Mouse (Mus musculus) limb, embryonic 15.5 days (tissue): Measurements from ENCODE around the gene Smad6. TPM values are rescaled to one million over a fixed set of nuclear protein-coding genes. Genes with fewer than 3 reads are reported as not detected.

Experiments
- ATAC-seq: fragments of 200-750 bp; cut with Nextera tagmentation; 2 replicates; pipeline ENCODE4 v1.8.0; 2017; ENCODE audit warnings: low read depth, moderate TSS enrichment; ENCODE audit not compliant: insufficient number of reproducible peaks, low FRiP score, low TSS enrichment
- H3K27ac ChIP-seq: fragments of 300-500 bp; sonication (generic); 2 replicates; pipeline ENCODE4 v1.5.1; 2015; ENCODE audit warnings: moderate library complexity, mild to moderate bottlenecking, inconsistent platforms
- H3K27me3 ChIP-seq: fragments of 300-500 bp; sonication (generic); 2 replicates; pipeline ENCODE4 v1.6.1; 2015; ENCODE audit warnings: inconsistent platforms
- H3K36me3 ChIP-seq: fragments of 300-500 bp; sonication (generic); 2 replicates; pipeline ENCODE4 v1.6.1; 2015; ENCODE audit warnings: inconsistent platforms
- H3K4me1 ChIP-seq: fragments of 300-500 bp; sonication (generic); 2 replicates; pipeline ENCODE4 v1.6.1; 2015; ENCODE audit warnings: inconsistent platforms
- H3K4me2 ChIP-seq: fragments of 300-500 bp; sonication (generic); 2 replicates; pipeline ENCODE4 v1.6.1; 2015; ENCODE audit warnings: mild to moderate bottlenecking, inconsistent platforms
- H3K4me3 ChIP-seq: fragments of 300-500 bp; sonication (generic); 2 replicates; pipeline ENCODE4 v1.5.1; 2015; ENCODE audit warnings: mild to moderate bottlenecking, inconsistent platforms
- H3K9ac ChIP-seq: fragments of 300-500 bp; sonication (generic); 2 replicates; pipeline ENCODE4 v1.6.1; 2015; ENCODE audit warnings: inconsistent platforms
- H3K9me3 ChIP-seq: fragments of 300-500 bp; sonication (generic); 2 replicates; pipeline ENCODE4 v1.6.1; 2016; ENCODE audit warnings: inconsistent platforms
- WGBS: fragments of 180-500 bp; shearing (Covaris S2); methylation state at CpG from one replicate; pipeline ENCODE4 v1.1.7; 2015; 5-methylcytosine and 5-hydroxymethylcytosine counted together
- polyA plus RNA-seq: library from polyadenylated mRNA; unstranded; fragments of >200 nt; fragmentation: Nextera tagmentation; extraction: Ambion mirVana; gene quantifications from 2 replicates; pipeline ENCODE4 v1.2.1, GENCODE M21; 2015

Gene Smad6
- polyA plus RNA-seq, 1 experiment from 2014 or later = 9.4 TPM

DNA sequence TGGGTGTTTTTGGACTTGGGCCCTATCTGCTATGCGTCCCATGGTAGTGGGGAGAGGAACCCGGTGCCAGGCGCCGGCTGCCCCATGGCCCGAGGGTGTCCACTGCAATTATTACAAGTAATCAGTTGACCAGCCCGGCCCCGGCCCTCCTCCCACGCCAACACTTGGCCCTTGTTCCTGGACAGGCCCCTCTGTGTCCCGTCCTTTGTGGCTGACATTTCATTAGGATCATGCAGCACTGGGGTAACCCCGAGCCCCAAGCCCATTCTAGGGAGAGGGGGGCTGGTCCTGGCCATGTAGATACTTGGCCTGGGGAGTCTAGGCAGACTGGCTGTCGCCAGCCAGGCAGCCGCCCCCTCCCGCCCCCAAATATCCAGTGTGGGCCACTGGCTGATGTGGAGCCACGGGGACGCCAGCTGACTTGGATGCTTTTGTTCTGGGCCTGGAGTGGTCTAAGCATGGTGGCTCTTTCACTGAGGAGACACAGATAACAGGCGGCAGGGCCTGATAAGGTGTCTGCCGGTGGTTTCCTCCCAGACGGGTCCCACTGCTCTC lies 102.8 kb downstream of the Smad6 start:
- WGBS = 78% methylated on average over 18 of the region's 18 CpGs
- ATAC-seq = peak; percentile 33; the same call in 1 of the 2 replicates
- Histone ChIP-seq H3K4me3 (no peak overlapping the region), H3K27me3 (no peaks in the 10 kb centered on the region), H3K36me3 (no peaks in the 10 kb centered on the region), H3K4me1 (peaks cover 6% of the 10 kb centered on the region; the same call in 1 of the 2 replicates), H3K9me3 (no peaks in the 10 kb centered on the region), H3K4me2 (no peak overlapping the region), H3K27ac (no peak overlapping the region), H3K9ac (no peak overlapping the region)

- H3K27me3 ChIP-seq = no peaks in the 10 kb centered on the region
- no peaks in the 10 kb centered on the region for H3K9me3 ChIP-seq
- WGBS = 60% methylated on average over 4 of the region's 4 CpGs
- no peak overlapping the region for H3K27ac ChIP-seq
- no peak overlapping the region for H3K9ac ChIP-seq
- ATAC-seq = 0 out of 2 replicates have a peak, but pooled peaks have one; percentile 38
- H3K4me3 ChIP-seq = no peak overlapping the region
- H3K36me3 ChIP-seq = no peaks in the 10 kb centered on the region
- H3K4me2 ChIP-seq = no peak overlapping the region
- peaks cover 6% of the 10 kb centered on the region; the same call in 1 of the 2 replicates for H3K4me1 ChIP-seq
These were observed 103.6 kb downstream of the Smad6 start for GRCm38 (mm10) chr9:63918245-63918644.

GRCm38 (mm10) chr9:63916441-63916840 lies 105.4 kb downstream of the Smad6 start:
- no peaks in the 10 kb centered on the region for H3K27me3 ChIP-seq
- H3K4me1 ChIP-seq = peaks cover 8% of the 10 kb centered on the region
- no peaks in the 10 kb centered on the region for H3K36me3 ChIP-seq
- no peak overlapping the region for H3K27ac ChIP-seq
- ATAC-seq = no peak
- no peaks in the 10 kb centered on the region for H3K9me3 ChIP-seq
- 65% methylated on average over 6 of the region's 6 CpGs for WGBS
- no peak overlapping the region for H3K4me3 ChIP-seq
- H3K4me2 ChIP-seq = no peak overlapping the region
- H3K9ac ChIP-seq = no peak overlapping the region

GRCm38 (mm10) chr9:63915976-63916375 lies 105.9 kb downstream of the Smad6 start:
- H3K4me3 ChIP-seq = no peak overlapping the region
- H3K9me3 ChIP-seq = no peaks in the 10 kb centered on the region
- H3K4me1 ChIP-seq = peaks cover 8% of the 10 kb centered on the region
- no peaks in the 10 kb centered on the region for H3K27me3 ChIP-seq
- no peak; the same call in 1 of the 2 replicates for ATAC-seq
- no peak overlapping the region for H3K27ac ChIP-seq
- H3K9ac ChIP-seq = no peak overlapping the region
- no peaks in the 10 kb centered on the region for H3K36me3 ChIP-seq
- 60% methylated on average over 5 of the region's 5 CpGs for WGBS
- no peak overlapping the region for H3K4me2 ChIP-seq

- H3K36me3 ChIP-seq = no peaks in the 10 kb centered on the region
- peaks cover 10% of the 10 kb centered on the region for H3K4me1 ChIP-seq
- no peak overlapping the region for H3K4me2 ChIP-seq
- no peak overlapping the region for H3K4me3 ChIP-seq
- no peaks in the 10 kb centered on the region for H3K27me3 ChIP-seq
- H3K27ac ChIP-seq = no peak overlapping the region
- no peak for ATAC-seq
- no peaks in the 10 kb centered on the region for H3K9me3 ChIP-seq
- H3K9ac ChIP-seq = no peak overlapping the region
- 84% methylated on average over 5 of the region's 5 CpGs for WGBS
These were observed 106.9 kb downstream of the Smad6 start for GRCm38 (mm10) chr9:63914944-63915343.

- Histone ChIP-seq H3K27ac (no peak overlapping the region), H3K4me2 (no peak overlapping the region), H3K27me3 (no peaks in the 10 kb centered on the region), H3K9ac (no peak overlapping the region), H3K36me3 (no peaks in the 10 kb centered on the region), H3K4me3 (no peak overlapping the region), H3K9me3 (no peaks in the 10 kb centered on the region), H3K4me1 (peaks cover 7% of the 10 kb centered on the region; the same call in 1 of the 2 replicates)
- no peak for ATAC-seq
- 32% methylated on average over 9 of the region's 9 CpGs for WGBS
These were observed 109.8 kb downstream of the Smad6 start for GRCm38 (mm10) chr9:63912051-63912450.

- Histone ChIP-seq H3K4me3 (no peak overlapping the region), H3K36me3 (no peaks in the 10 kb centered on the region), H3K9me3 (no peaks in the 10 kb centered on the region), H3K27ac (no peak overlapping the region), H3K4me1 (peaks cover 7% of the 10 kb centered on the region; the same call in 1 of the 2 replicates), H3K9ac (no peak overlapping the region), H3K4me2 (no peak overlapping the region), H3K27me3 (no peaks in the 10 kb centered on the region)
- no peak for ATAC-seq
- 11% methylated on average over 5 of the region's 5 CpGs for WGBS
These were observed 112.2 kb downstream of the Smad6 start for GRCm38 (mm10) chr9:63909618-63910017.

DNA sequence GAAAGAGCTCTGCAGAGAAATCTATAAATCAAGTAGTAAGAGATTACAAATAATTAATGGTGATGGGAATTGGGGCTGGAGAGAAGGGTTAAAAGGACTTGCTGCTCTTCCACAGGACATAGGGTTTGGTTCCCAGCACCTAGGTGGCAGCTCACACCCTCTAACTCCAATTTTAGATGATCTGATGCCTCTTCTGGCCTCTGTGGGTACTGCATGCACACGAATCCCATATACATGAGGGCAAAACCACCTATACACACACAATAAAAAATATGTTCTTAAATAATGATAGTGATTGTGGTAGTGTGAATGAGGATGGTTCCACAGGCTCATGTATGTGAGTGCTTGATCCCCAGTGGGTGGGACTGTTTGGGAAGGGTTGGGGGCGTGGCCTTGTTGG lies 117.3 kb downstream of the Smad6 start:
- H3K4me1 ChIP-seq = no peaks in the 10 kb centered on the region
- 0 out of 2 replicates have a peak, but pooled peaks cover 5% of the 10 kb centered on the region for H3K9me3 ChIP-seq
- no peak overlapping the region for H3K27ac ChIP-seq
- H3K36me3 ChIP-seq = no peaks in the 10 kb centered on the region
- H3K4me2 ChIP-seq = no peak overlapping the region
- no peaks in the 10 kb centered on the region for H3K27me3 ChIP-seq
- H3K4me3 ChIP-seq = no peak overlapping the region
- 91% methylated on average over 2 of the region's 2 CpGs for WGBS
- no peak overlapping the region for H3K9ac ChIP-seq
- ATAC-seq = no peak

Other genes starting within 250 kb of the Smad6 start
- gene Lctl, start 95.1 kb upstream of the Smad6 start, polyA plus RNA-seq = 0.13 TPM in 1 of 2 replicates, not detected in the other
- gene Zwilch, start 151.0 kb upstream of the Smad6 start, polyA plus RNA-seq = 17.1 and 17.3 TPM in 2 replicates
- 1,189 and 1,208 TPM in 2 replicates for gene Rpl4, start 151.3 kb upstream of the Smad6 start, polyA plus RNA-seq
- gene Snapc5, start 157.2 kb upstream of the Smad6 start, polyA plus RNA-seq = 30.3 and 31.1 TPM in 2 replicates
- gene Uchl4, start 213.1 kb upstream of the Smad6 start, polyA plus RNA-seq = 1.3 and 2.5 TPM in 2 replicates
- gene Map2k1, start 231.6 kb upstream of the Smad6 start, polyA plus RNA-seq = 80.6 and 95.9 TPM in 2 replicates